Mouse (Mus musculus): ENCODE measurements around the gene Gm9844. TPM values are rescaled to one million over a fixed set of nuclear protein-coding genes. Genes with fewer than 3 reads are reported as not detected.

Gene Gm9844
- total and polyA plus RNA-seq, 3 experiments: 1.4 to 25.1 (median 4.7) TPM

- dilution Hi-C loops (cut with MboI; ENCODE audit: extremely low pct_ligation_motif_present, extremely low pct_unique_long_range_greater_than_20kb, low sequenced_read_pairs): no loop called here
- Histone ChIP-seq H3K4me1 (ENCODE audit: control insufficient read depth in 1 of 2, insufficient read depth in 2 of 2) (peaks cover 16 to 31% of the 10 kb centered on the region in 2 experiments), H3K36me3 (replicated peaks in 1 of 2; ENCODE audit: control insufficient read depth in 1 of 2, insufficient read depth in 1 of 2, low read length in 1 of 2) (peaks cover 45 to 70% of the 10 kb centered on the region in 2 experiments), H3K9me3 (replicated peaks; ENCODE audit: low read length) (no peaks in the 10 kb centered on the region), H3K9ac (ENCODE audit: insufficient read depth, low read depth) (no peak overlapping the region), H3K79me2 (replicated peaks; ENCODE audit: control insufficient read depth, extremely low read depth, insufficient read depth, poor library complexity, severe bottlenecking) (peaks cover 34% of the 10 kb centered on the region), H3K4me3 (replicated peaks in 1 of 3; ENCODE audit: low read depth in 2 of 3, low read length in 2 of 3, poor library complexity in 1 of 3) (no peak overlapping the region), H3K4me2 (ENCODE audit: insufficient read depth, low read depth, poor library complexity, severe bottlenecking) (no peak overlapping the region), H3K27me3 (replicated peaks) (no peaks in the 10 kb centered on the region), H3K27ac (ENCODE audit: insufficient read depth, low read depth) (no peak overlapping the region)
- in situ Hi-C loops (cut with MboI; ENCODE audit: low pct_ligation_motif_present, low pct_unique_long_range_greater_than_20kb, low sequenced_read_pairs): loop anchor here (10.0 kb wide), 1 partner anchor 52 kb away; no protein-coding TSS in a partner anchor
- TF ChIP-seq ZNF384 (IDR thresholded peaks at IDR 0.05; ENCODE audit: low read depth, low read length): no peak
- TF ChIP-seq RAD21 (IDR thresholded peaks at IDR 0.05; ENCODE audit: low read depth, low read length): peak; percentile 4
- no peak for TF ChIP-seq MAX (IDR thresholded peaks at IDR 0.05; ENCODE audit: low read length)
- TF ChIP-seq POLR2AphosphoS2 (IDR thresholded peaks at IDR 0.05; ENCODE audit: low read depth, low read length): 0 out of 2 replicates have a peak, but pooled peaks have one; percentile 55
- TF ChIP-seq IRF4 (IDR thresholded peaks at IDR 0.05; ENCODE audit: low read depth, low read length): no peak
- no peak for TF ChIP-seq RCOR1 (conservative IDR thresholded peaks at IDR 0.05; ENCODE audit: low read depth, low read length)
- TF ChIP-seq CTCF (conservative IDR thresholded peaks at IDR 0.05 in 1 of 2, IDR thresholded peaks at IDR 0.05 in 1 of 2; ENCODE audit: low read depth in 2 of 2, low read length in 2 of 2): 0 out of 4 replicates have a peak, but pooled peaks of 1 of the 2 experiments have one; percentile 7
- no peak for TF ChIP-seq POLR2A (IDR thresholded peaks at IDR 0.05; ENCODE audit: low read depth, low read length)
- DNase-seq (ENCODE audit: extremely low read depth): no peak
These were observed 45.3 kb downstream of the Gm9844 start for GRCm38 (mm10) chr7:24907211-24907748.

Other genes with a start within 250 kb of the Gm9844 start
- not detected in 2 replicates for gene Lypd3, start 225.7 kb upstream of the Gm9844 start, total RNA-seq (2012; rRNA removed)
- not detected in 2 replicates for gene Lypd3, start 225.7 kb upstream of the Gm9844 start, total RNA-seq (2014; rRNA removed)
- not detected in 2 replicates for gene Lypd3, start 225.7 kb upstream of the Gm9844 start, polyA plus RNA-seq (2012; ENCODE audit: insufficient read length, low read depth)
- not detected in 2 replicates for gene Tex101, start 185.5 kb upstream of the Gm9844 start, total RNA-seq (2012; rRNA removed)
- gene Tex101, start 185.5 kb upstream of the Gm9844 start, total RNA-seq (2014; rRNA removed): not detected in 2 replicates
- not detected in 2 replicates for gene Tex101, start 185.5 kb upstream of the Gm9844 start, polyA plus RNA-seq (2012; ENCODE audit: insufficient read length, low read depth)
- not detected in 2 replicates for gene BC049730, start 153.0 kb upstream of the Gm9844 start, total RNA-seq (2012; rRNA removed)
- not detected in 2 replicates for gene BC049730, start 153.0 kb upstream of the Gm9844 start, total RNA-seq (2014; rRNA removed)
- gene BC049730, start 153.0 kb upstream of the Gm9844 start, polyA plus RNA-seq (2012; ENCODE audit: insufficient read length, low read depth): not detected in 2 replicates
- not detected in 2 replicates for gene Gm4763, start 135.3 kb upstream of the Gm9844 start, total RNA-seq (2012; rRNA removed)
- gene Gm4763, start 135.3 kb upstream of the Gm9844 start, total RNA-seq (2014; rRNA removed): not detected in 2 replicates
- not detected in 2 replicates for gene Gm4763, start 135.3 kb upstream of the Gm9844 start, polyA plus RNA-seq (2012; ENCODE audit: insufficient read length, low read depth)
- not detected in 2 replicates for gene Cd177, start 101.9 kb upstream of the Gm9844 start, total RNA-seq (2012; rRNA removed)
- gene Cd177, start 101.9 kb upstream of the Gm9844 start, total RNA-seq (2014; rRNA removed): not detected in 2 replicates
- gene Cd177, start 101.9 kb upstream of the Gm9844 start, polyA plus RNA-seq (2012; ENCODE audit: insufficient read length, low read depth): not detected in 2 replicates
- gene Ceacam10, start 85.0 kb upstream of the Gm9844 start, total RNA-seq (2012; rRNA removed): 0.17 TPM in 1 of 2 replicates, not detected in the other
- gene Ceacam10, start 85.0 kb upstream of the Gm9844 start, total RNA-seq (2014; rRNA removed): not detected in 2 replicates
- not detected in 2 replicates for gene Ceacam10, start 85.0 kb upstream of the Gm9844 start, polyA plus RNA-seq (2012; ENCODE audit: insufficient read length, low read depth)
- gene Lypd4, start 7.7 kb downstream of the Gm9844 start, total RNA-seq (2012; rRNA removed): not detected in 2 replicates
- not detected in 2 replicates for gene Lypd4, start 7.7 kb downstream of the Gm9844 start, total RNA-seq (2014; rRNA removed)
- gene Lypd4, start 7.7 kb downstream of the Gm9844 start, polyA plus RNA-seq (2012; ENCODE audit: insufficient read length, low read depth): not detected in 2 replicates
- gene Dmrtc2, start 7.8 kb downstream of the Gm9844 start, total RNA-seq (2012; rRNA removed): not detected in 2 replicates
- not detected in 2 replicates for gene Dmrtc2, start 7.8 kb downstream of the Gm9844 start, total RNA-seq (2014; rRNA removed)
- gene Dmrtc2, start 7.8 kb downstream of the Gm9844 start, polyA plus RNA-seq (2012; ENCODE audit: insufficient read length, low read depth): not detected in 2 replicates
- 4,140 and 4,169 TPM in 2 replicates for gene Rps19, start 22.2 kb downstream of the Gm9844 start, total RNA-seq (2012; rRNA removed)
- gene Rps19, start 22.2 kb downstream of the Gm9844 start, total RNA-seq (2014; rRNA removed): 2,094 and 2,149 TPM in 2 replicates
- gene Rps19, start 22.2 kb downstream of the Gm9844 start, polyA plus RNA-seq (2012; ENCODE audit: insufficient read length, low read depth): 1,720 and 1,739 TPM in 2 replicates
- gene Cd79a, start 35.2 kb downstream of the Gm9844 start, total RNA-seq (2012; rRNA removed): 71.3 and 75.2 TPM in 2 replicates
- gene Cd79a, start 35.2 kb downstream of the Gm9844 start, total RNA-seq (2014; rRNA removed): 46.6 and 51.8 TPM in 2 replicates
- gene Cd79a, start 35.2 kb downstream of the Gm9844 start, polyA plus RNA-seq (2012; ENCODE audit: insufficient read length, low read depth): 313 and 422 TPM in 2 replicates
- gene Arhgef1, start 40.7 kb downstream of the Gm9844 start, total RNA-seq (2012; rRNA removed): 37.8 and 40.2 TPM in 2 replicates
- 14.6 and 17.8 TPM in 2 replicates for gene Arhgef1, start 40.7 kb downstream of the Gm9844 start, total RNA-seq (2014; rRNA removed)
- 128 and 134 TPM in 2 replicates for gene Arhgef1, start 40.7 kb downstream of the Gm9844 start, polyA plus RNA-seq (2012; ENCODE audit: insufficient read length, low read depth)
- gene Gm4881, start 82.3 kb downstream of the Gm9844 start, total RNA-seq (2012; rRNA removed): not detected in 2 replicates
- not detected in 2 replicates for gene Gm4881, start 82.3 kb downstream of the Gm9844 start, total RNA-seq (2014; rRNA removed)
- gene Gm4881, start 82.3 kb downstream of the Gm9844 start, polyA plus RNA-seq (2012; ENCODE audit: insufficient read length, low read depth): not detected in 2 replicates
- 89.0 and 135 TPM in 2 replicates for gene Rabac1, start 110.5 kb downstream of the Gm9844 start, total RNA-seq (2012; rRNA removed)
- gene Rabac1, start 110.5 kb downstream of the Gm9844 start, total RNA-seq (2014; rRNA removed): 64.4 and 70.5 TPM in 2 replicates
- 37.3 and 44.6 TPM in 2 replicates for gene Rabac1, start 110.5 kb downstream of the Gm9844 start, polyA plus RNA-seq (2012; ENCODE audit: insufficient read length, low read depth)
- 0.08 and 0.17 TPM in 2 replicates for gene Atp1a3, start 143.7 kb downstream of the Gm9844 start, total RNA-seq (2012; rRNA removed)
- not detected in 2 replicates for gene Atp1a3, start 143.7 kb downstream of the Gm9844 start, total RNA-seq (2014; rRNA removed)
- 0.15 and 0.24 TPM in 2 replicates for gene Atp1a3, start 143.7 kb downstream of the Gm9844 start, polyA plus RNA-seq (2012; ENCODE audit: insufficient read length, low read depth)
- gene Grik5, start 210.1 kb downstream of the Gm9844 start, total RNA-seq (2012; rRNA removed): 0.88 and 2.1 TPM in 2 replicates
- 0.80 and 1.0 TPM in 2 replicates for gene Grik5, start 210.1 kb downstream of the Gm9844 start, total RNA-seq (2014; rRNA removed)
- gene Grik5, start 210.1 kb downstream of the Gm9844 start, polyA plus RNA-seq (2012; ENCODE audit: insufficient read length, low read depth): 1.5 and 2.0 TPM in 2 replicates
- gene Zfp574, start 210.4 kb downstream of the Gm9844 start, total RNA-seq (2012; rRNA removed): 11.2 and 11.8 TPM in 2 replicates
- 2.8 and 3.4 TPM in 2 replicates for gene Zfp574, start 210.4 kb downstream of the Gm9844 start, total RNA-seq (2014; rRNA removed)
- gene Zfp574, start 210.4 kb downstream of the Gm9844 start, polyA plus RNA-seq (2012; ENCODE audit: insufficient read length, low read depth): 11.9 and 13.3 TPM in 2 replicates